Mouse (Mus musculus): ENCODE data around the gene Nab2. TPM values are rescaled to one million over a fixed set of nuclear protein-coding genes. Genes with fewer than 3 reads are reported as not detected.
A peak's percentile ranks its signal among the peaks of the same experiment; 100 is the strongest.

The Nab2 gene
- polyA plus RNA-seq, 1 experiment, result 18.6 TPM

DNA sequence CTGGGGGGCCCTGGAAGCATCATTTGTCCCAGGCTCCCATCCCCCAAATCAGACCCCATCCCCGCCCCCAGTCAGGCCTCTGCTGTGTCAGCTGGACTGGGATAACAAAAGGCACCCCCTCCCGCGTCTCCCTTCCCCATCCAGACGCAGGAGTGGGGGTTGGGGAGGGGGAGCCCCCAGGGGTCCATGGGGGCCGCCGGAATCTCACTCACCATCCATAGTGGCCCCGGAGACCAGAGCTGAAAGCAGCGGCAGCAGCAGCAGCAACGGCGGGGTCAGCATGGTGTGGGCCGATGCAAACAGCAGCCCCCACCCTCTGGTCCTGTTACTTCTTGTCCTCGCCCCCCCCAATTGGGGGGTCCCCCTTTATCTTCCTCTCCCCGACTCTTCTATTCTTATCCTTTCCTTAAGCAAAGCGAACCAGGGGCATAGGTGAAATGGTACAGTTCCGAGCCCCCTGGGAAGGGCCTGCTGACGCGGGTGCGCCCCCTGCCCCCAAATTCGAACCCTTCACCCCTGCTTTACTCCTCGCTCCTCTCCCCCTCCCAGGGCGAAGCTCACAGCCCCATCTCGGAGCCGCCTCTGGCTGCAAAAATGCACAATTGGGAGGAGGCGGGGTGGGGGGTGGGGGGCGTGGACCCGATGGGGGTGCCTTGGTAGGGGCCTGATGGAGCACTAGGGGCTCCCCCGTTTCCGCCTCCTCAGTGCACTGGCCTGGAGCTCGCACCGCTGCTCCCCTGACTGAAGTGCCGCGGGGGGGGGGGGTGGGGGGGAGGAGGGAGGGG is 47.8 kb downstream of the Nab2 start, which contains the start of gene Lrp1:
Lrp1 (minus strand) TSS at position 743 of the 785 bp plus-strand sequence.
- WGBS, result 4% methylated on average over 28 of the region's 32 CpGs
- Histone ChIP-seq H3K27me3 (replicated peaks; ENCODE audit: control insufficient read depth, insufficient read depth, low read length) (no peaks in the 10 kb centered on the region), H3K36me3 (ENCODE audit: control insufficient read depth, insufficient read depth, low read length) (no peaks in the 10 kb centered on the region), H3K27ac (ENCODE audit: insufficient read depth, low read depth, low read length) (peak within 1 kb of the TSS; percentile 94), H3K4me3 (ENCODE audit: insufficient read depth, low read depth, low read length) (peak within 1 kb of the TSS; percentile 75), H3K4me1 (ENCODE audit: control insufficient read depth, insufficient read depth, low read length) (no peaks in the 10 kb centered on the region; the same call in 1 of the 2 replicates)
- DNase-seq, result no peak
- TF ChIP-seq POLR2A (IDR thresholded peaks at IDR 0.05; ENCODE audit: low read depth, low read length) (no peak), CTCF (conservative IDR thresholded peaks at IDR 0.05; ENCODE audit: insufficient read depth, insufficient read length, low read depth, low read length) (no peak)

GRCm38 (mm10) chr10:127619941-127620405 is 48.4 kb downstream of the Nab2 start:
- H3K4me3 ChIP-seq (ENCODE audit: insufficient read depth, low read depth, low read length), result peak overlapping the region; percentile 56
- no peaks in the 10 kb centered on the region; the same call in 1 of the 2 replicates for H3K4me1 ChIP-seq (ENCODE audit: control insufficient read depth, insufficient read depth, low read length)
- DNase-seq, result peak; percentile 37
- TF ChIP-seq POLR2A (IDR thresholded peaks at IDR 0.05; ENCODE audit: low read depth, low read length) (no peak), CTCF (conservative IDR thresholded peaks at IDR 0.05; ENCODE audit: insufficient read depth, insufficient read length, low read depth, low read length) (no peak)
- no peaks in the 10 kb centered on the region for H3K36me3 ChIP-seq (ENCODE audit: control insufficient read depth, insufficient read depth, low read length)
- no peaks in the 10 kb centered on the region for H3K27me3 ChIP-seq (replicated peaks; ENCODE audit: control insufficient read depth, insufficient read depth, low read length)
- WGBS, result 35% methylated on average over 12 of the region's 12 CpGs
- peak overlapping the region; percentile 5; the same call in 1 of the 2 replicates for H3K27ac ChIP-seq (ENCODE audit: insufficient read depth, low read depth, low read length)

DNA sequence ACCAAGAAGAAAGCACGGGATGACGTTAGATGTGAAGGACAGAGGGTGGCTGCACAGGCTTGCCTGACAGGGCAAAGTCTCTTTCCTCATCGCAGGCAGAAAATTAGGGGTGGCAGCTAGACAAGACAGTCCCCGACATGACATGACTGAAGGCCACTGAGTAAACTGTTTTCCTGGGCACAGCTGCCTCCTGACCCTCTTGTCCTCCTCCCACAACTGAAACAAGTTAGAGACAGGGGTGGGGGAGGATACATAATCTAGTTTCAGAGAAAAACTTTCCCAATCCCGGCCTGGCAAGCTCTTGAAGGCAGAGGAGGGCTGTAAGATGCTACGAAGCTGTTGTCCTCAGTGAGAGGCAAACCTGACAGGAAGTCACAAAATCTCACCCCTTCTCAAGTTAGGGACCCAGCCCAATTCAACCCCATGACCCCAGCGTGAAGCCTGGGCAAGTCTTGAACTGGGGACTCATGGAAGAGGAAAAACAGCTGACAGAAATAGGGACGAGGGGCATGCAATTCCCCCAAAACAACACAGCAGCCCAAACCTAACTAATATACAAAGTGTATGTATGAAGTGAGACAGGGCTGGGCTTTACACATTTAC is 49.1 kb downstream of the Nab2 start:
- Histone ChIP-seq H3K4me1 (ENCODE audit: control insufficient read depth, insufficient read depth, low read length) (no peaks in the 10 kb centered on the region; the same call in 1 of the 2 replicates), H3K4me3 (ENCODE audit: insufficient read depth, low read depth, low read length) (no peak overlapping the region; the same call in 1 of the 2 replicates), H3K36me3 (ENCODE audit: control insufficient read depth, insufficient read depth, low read length) (no peaks in the 10 kb centered on the region), H3K27ac (ENCODE audit: insufficient read depth, low read depth, low read length) (peak overlapping the region; percentile 37; the same call in 1 of the 2 replicates), H3K27me3 (replicated peaks; ENCODE audit: control insufficient read depth, insufficient read depth, low read length) (no peaks in the 10 kb centered on the region)
- no peak for TF ChIP-seq CTCF (conservative IDR thresholded peaks at IDR 0.05; ENCODE audit: insufficient read depth, insufficient read length, low read depth, low read length)
- no peak for TF ChIP-seq POLR2A (IDR thresholded peaks at IDR 0.05; ENCODE audit: low read depth, low read length)
- no peak for DNase-seq
- 33% methylated on average over 8 of the region's 8 CpGs for WGBS

GRCm38 (mm10) chr10:127618173-127618572 is 50.2 kb downstream of the Nab2 start:
- H3K27ac ChIP-seq (ENCODE audit: insufficient read depth, low read depth, low read length), result no peak overlapping the region
- TF ChIP-seq CTCF (conservative IDR thresholded peaks at IDR 0.05; ENCODE audit: insufficient read depth, insufficient read length, low read depth, low read length) (no peak), POLR2A (IDR thresholded peaks at IDR 0.05; ENCODE audit: low read depth, low read length) (no peak)
- WGBS, result 31% methylated on average over 6 of the region's 6 CpGs
- H3K36me3 ChIP-seq (ENCODE audit: control insufficient read depth, insufficient read depth, low read length), result no peaks in the 10 kb centered on the region
- DNase-seq, result no peak
- H3K4me1 ChIP-seq (ENCODE audit: control insufficient read depth, insufficient read depth, low read length), result no peaks in the 10 kb centered on the region; the same call in 1 of the 2 replicates
- H3K4me3 ChIP-seq (ENCODE audit: insufficient read depth, low read depth, low read length), result no peak overlapping the region
- H3K27me3 ChIP-seq (replicated peaks; ENCODE audit: control insufficient read depth, insufficient read depth, low read length), result no peaks in the 10 kb centered on the region

DNA sequence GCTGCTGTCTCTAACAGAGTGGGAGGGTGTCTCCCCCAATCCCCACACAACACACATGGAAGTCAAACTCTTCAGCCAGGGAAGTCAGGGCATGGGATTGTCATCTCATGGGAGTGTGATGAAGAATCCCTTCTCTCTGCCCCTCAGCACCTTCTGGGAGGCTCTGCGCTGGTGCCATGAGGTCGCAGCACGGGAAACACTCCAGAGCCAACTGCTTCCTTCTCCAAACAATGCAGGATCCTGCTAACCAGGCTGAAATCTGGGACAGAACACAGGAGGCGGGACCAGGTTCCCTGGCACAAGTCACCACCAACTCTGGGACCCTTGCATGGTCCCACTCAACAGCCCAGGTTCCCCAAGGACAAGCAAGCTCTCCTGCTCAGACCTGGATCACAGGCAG is 51.1 kb downstream of the Nab2 start:
- no peaks in the 10 kb centered on the region for H3K27me3 ChIP-seq (replicated peaks; ENCODE audit: control insufficient read depth, insufficient read depth, low read length)
- 53% methylated on average over 4 of the region's 4 CpGs for WGBS
- no peak overlapping the region for H3K4me3 ChIP-seq (ENCODE audit: insufficient read depth, low read depth, low read length)
- no peak for DNase-seq
- no peaks in the 10 kb centered on the region for H3K36me3 ChIP-seq (ENCODE audit: control insufficient read depth, insufficient read depth, low read length)
- 0 out of 2 replicates have a peak overlapping the region, but pooled peaks have one; percentile 5 for H3K27ac ChIP-seq (ENCODE audit: insufficient read depth, low read depth, low read length)
- H3K4me1 ChIP-seq (ENCODE audit: control insufficient read depth, insufficient read depth, low read length), result no peaks in the 10 kb centered on the region; the same call in 1 of the 2 replicates
- TF ChIP-seq POLR2A (IDR thresholded peaks at IDR 0.05; ENCODE audit: low read depth, low read length) (no peak), CTCF (conservative IDR thresholded peaks at IDR 0.05; ENCODE audit: insufficient read depth, insufficient read length, low read depth, low read length) (no peak)

GRCm38 (mm10) chr10:127616261-127616679 is 52.1 kb downstream of the Nab2 start:
- H3K36me3 ChIP-seq (ENCODE audit: control insufficient read depth, insufficient read depth, low read length), result no peaks in the 10 kb centered on the region
- no peaks in the 10 kb centered on the region for H3K4me1 ChIP-seq (ENCODE audit: control insufficient read depth, insufficient read depth, low read length)
- DNase-seq, result peak; percentile 52
- no peaks in the 10 kb centered on the region for H3K27me3 ChIP-seq (replicated peaks; ENCODE audit: control insufficient read depth, insufficient read depth, low read length)
- H3K4me3 ChIP-seq (ENCODE audit: insufficient read depth, low read depth, low read length), result no peak overlapping the region
- WGBS, result 68% methylated on average over 7 of the region's 7 CpGs
- no peak for TF ChIP-seq CTCF (conservative IDR thresholded peaks at IDR 0.05; ENCODE audit: insufficient read depth, insufficient read length, low read depth, low read length)
- TF ChIP-seq POLR2A (IDR thresholded peaks at IDR 0.05; ENCODE audit: low read depth, low read length), result no peak
- H3K27ac ChIP-seq (ENCODE audit: insufficient read depth, low read depth, low read length), result 0 out of 2 replicates have a peak overlapping the region, but pooled peaks have one; percentile 22

DNA sequence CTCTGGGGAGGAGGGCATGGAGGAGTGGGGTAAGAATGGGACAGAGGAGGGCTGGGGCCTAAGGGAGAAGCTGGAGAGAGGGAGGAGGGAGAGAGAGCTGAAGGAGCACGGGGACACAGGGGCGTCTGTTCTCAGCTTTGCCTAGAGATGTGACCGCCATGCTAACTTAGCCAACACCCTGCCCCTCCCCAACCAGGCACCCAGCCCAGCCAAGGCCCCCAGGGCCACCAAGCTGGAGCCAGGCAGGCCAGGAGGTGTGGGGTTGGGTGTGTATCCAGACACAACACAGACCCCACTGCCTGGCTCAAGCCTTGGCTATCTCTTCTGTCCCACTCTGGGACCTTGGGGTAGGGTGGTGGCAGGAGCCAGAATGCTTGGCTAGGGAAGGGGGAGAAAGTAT is 52.8 kb downstream of the Nab2 start:
- 71% methylated on average over 3 of the region's 3 CpGs for WGBS
- Histone ChIP-seq H3K27ac (ENCODE audit: insufficient read depth, low read depth, low read length) (peak overlapping the region; percentile 53), H3K4me3 (ENCODE audit: insufficient read depth, low read depth, low read length) (no peak overlapping the region), H3K4me1 (ENCODE audit: control insufficient read depth, insufficient read depth, low read length) (no peaks in the 10 kb centered on the region), H3K36me3 (ENCODE audit: control insufficient read depth, insufficient read depth, low read length) (no peaks in the 10 kb centered on the region), H3K27me3 (replicated peaks; ENCODE audit: control insufficient read depth, insufficient read depth, low read length) (no peaks in the 10 kb centered on the region)
- DNase-seq, result no peak
- TF ChIP-seq CTCF (conservative IDR thresholded peaks at IDR 0.05; ENCODE audit: insufficient read depth, insufficient read length, low read depth, low read length) (no peak), POLR2A (IDR thresholded peaks at IDR 0.05; ENCODE audit: low read depth, low read length) (no peak)
